Mouse (Mus musculus) ES-E14 (cell line): ENCODE data around the gene Sptb. TPM values are rescaled to one million over a fixed set of nuclear protein-coding genes. Genes with fewer than 3 reads are reported as not detected.

ENCODE experiments used
- DNase-seq: peaks from one replicate; pipeline ENCODE4 v3.0.0-alpha.2; 2013; ENCODE audit warnings: low read depth, low spot score
- H3K27ac ChIP-seq: 2 replicates; pipeline ENCODE4 v1.5.1; 2012; ENCODE audit warnings: low read depth, mild to moderate bottlenecking, low read length, moderate library complexity, mixed read lengths; ENCODE audit not compliant: poor library complexity, insufficient read depth, severe bottlenecking
- H3K36me3 ChIP-seq: 2 replicates; pipeline ENCODE4 v1.6.1; 2012; ENCODE audit warnings: mild to moderate bottlenecking, low read length, moderate library complexity, mixed read lengths; ENCODE audit not compliant: control insufficient read depth, poor library complexity, insufficient read depth, severe bottlenecking
- H3K4me1 ChIP-seq, 2 experiments: fragments of 150-350 bp in 1 of 2; sonication (generic) in 1 of 2; 2 replicates each; pipeline ENCODE4 v1.6.1; 2012; ENCODE audit warnings: low read length in 2 of 2, mild to moderate bottlenecking in 1 of 2, mixed read lengths in 1 of 2; ENCODE audit not compliant: control insufficient read depth in 2 of 2, insufficient read depth in 2 of 2, poor library complexity in 1 of 2
- H3K4me3 ChIP-seq, 2 experiments: fragments of 150-350 bp in 1 of 2; sonication (generic) in 1 of 2; 2 replicates each; pipeline ENCODE4 v1.5.1; 2012; ENCODE audit warnings: low read length in 2 of 2, low read depth in 1 of 2, mild to moderate bottlenecking in 1 of 2, mixed read lengths in 1 of 2; ENCODE audit not compliant: insufficient read depth in 1 of 2, poor library complexity in 1 of 2, severe bottlenecking in 1 of 2
- H3K9ac ChIP-seq: 2 replicates; pipeline ENCODE4 v1.6.1; 2012; ENCODE audit warnings: low read depth, mild to moderate bottlenecking, low read length, mixed read lengths; ENCODE audit not compliant: poor library complexity, insufficient read depth, severe bottlenecking
- H3K9me3 ChIP-seq: fragments of 150-350 bp; sonication (generic); 2 replicates; pipeline ENCODE4 v1.6.1; 2012; ENCODE audit warnings: low read depth, mild to moderate bottlenecking, low read length; ENCODE audit not compliant: control insufficient read depth, insufficient read depth
- CHD2 ChIP-seq: IDR thresholded peaks from 2 replicates; pipeline ENCODE4 v1.6.1; 2014; ENCODE audit warnings: mild to moderate bottlenecking, low read depth, low read length, inconsistent platforms
- HCFC1 ChIP-seq: IDR thresholded peaks from 2 replicates; pipeline ENCODE4 v1.6.1; 2012; ENCODE audit warnings: low read length, inconsistent platforms, borderline replicate concordance; ENCODE audit not compliant: insufficient read depth
- MAFK ChIP-seq: IDR thresholded peaks from 2 replicates; pipeline ENCODE4 v1.6.1; 2014; ENCODE audit warnings: mild to moderate bottlenecking, low read depth, low read length, inconsistent platforms; ENCODE audit not compliant: insufficient read depth
- ZC3H11A ChIP-seq: IDR thresholded peaks from 2 replicates; pipeline ENCODE4 v1.6.1; 2012; ENCODE audit warnings: low read depth, mild to moderate bottlenecking, inconsistent platforms, low read length, borderline replicate concordance
- ZNF384 ChIP-seq: IDR thresholded peaks from 2 replicates; pipeline ENCODE4 v1.6.1; 2012; ENCODE audit warnings: low read depth, low read length, inconsistent platforms
- in situ Hi-C, 2 experiments: fragments of 600-800 bp; cut with MboI; formaldehyde crosslinking; loops; one replicate each; pipeline ENCODE4 v1.15.1; 2025; ENCODE audit warnings: low sequenced_read_pairs in 2 of 2, inconsistent platforms in 1 of 2; ENCODE audit not compliant: unreplicated experiment in 2 of 2
- total RNA-seq: library from RNA; depleted of rRNA; stranded (reverse); fragments of 300-350 nt; gene quantifications from 2 replicates; pipeline ENCODE4 v1.2.3, GENCODE M21; 2012

Sptb gene
- total RNA-seq, 1 experiment: 3.6 TPM

GRCm38 (mm10) chr12:76554871-76555386 lies 155.4 kb downstream of the Sptb start:
- DNase-seq: no peak
- H3K9me3 ChIP-seq: no peaks in the 10 kb centered on the region
- in situ Hi-C loops: no loop called here
- peaks cover 2% of the 10 kb centered on the region; the same call in 1 of the 2 replicates for H3K36me3 ChIP-seq
- H3K4me3 ChIP-seq: no peak overlapping the region
- peaks cover 4 to 24% of the 10 kb centered on the region in 2 experiments; a peak in 3 of 4 replicates for H3K4me1 ChIP-seq
- no peak for TF ChIP-seq MAFK
- TF ChIP-seq CHD2: no peak
- TF ChIP-seq ZNF384: no peak
- no peak for TF ChIP-seq HCFC1
- TF ChIP-seq ZC3H11A: no peak
- no peak overlapping the region for H3K27ac ChIP-seq
- H3K9ac ChIP-seq: no peak overlapping the region

GRCm38 (mm10) chr12:76554392-76554791 lies 156.0 kb downstream of the Sptb start:
- no peak overlapping the region for H3K4me3 ChIP-seq
- peaks cover 2% of the 10 kb centered on the region; the same call in 1 of the 2 replicates for H3K36me3 ChIP-seq
- H3K27ac ChIP-seq: no peak overlapping the region
- H3K9me3 ChIP-seq: no peaks in the 10 kb centered on the region
- no peak overlapping the region for H3K9ac ChIP-seq
- no peak for TF ChIP-seq ZC3H11A
- no peak for TF ChIP-seq MAFK
- no peak for TF ChIP-seq ZNF384
- H3K4me1 ChIP-seq: peaks cover 4 to 29% of the 10 kb centered on the region in 2 experiments
- in situ Hi-C loops: no loop called here
- DNase-seq: no peak

DNA sequence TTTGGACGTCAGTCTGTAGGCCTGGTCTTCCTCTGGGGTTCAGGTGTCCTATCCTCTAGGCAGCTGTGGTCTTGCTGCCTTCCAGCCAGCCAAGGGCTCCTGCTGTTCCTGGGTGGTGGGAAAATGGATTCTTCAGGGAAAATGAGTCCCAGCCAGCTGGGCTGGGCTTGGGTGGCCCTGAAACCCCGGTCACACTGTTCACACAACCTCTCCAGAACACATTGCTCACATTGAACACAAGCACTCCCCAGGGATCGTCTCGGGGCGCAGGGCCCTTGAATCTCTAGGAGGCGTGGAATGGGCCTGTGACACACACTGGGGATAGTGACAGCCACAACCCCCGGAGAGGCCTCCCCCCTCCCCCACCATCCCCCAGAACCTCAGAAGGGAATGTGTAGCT lies 156.4 kb downstream of the Sptb start:
- Histone ChIP-seq H3K9me3 (no peaks in the 10 kb centered on the region), H3K36me3 (peaks cover under 1% of the 10 kb centered on the region; the same call in 1 of the 2 replicates), H3K27ac (no peak overlapping the region), H3K4me3 (no peak overlapping the region), H3K9ac (no peak overlapping the region), H3K4me1 (peaks cover 4 to 31% of the 10 kb centered on the region in 2 experiments)
- in situ Hi-C loops: no loop called here
- no peak for TF ChIP-seq CHD2
- no peak for TF ChIP-seq ZC3H11A
- TF ChIP-seq HCFC1: no peak
- DNase-seq: no peak

DNA sequence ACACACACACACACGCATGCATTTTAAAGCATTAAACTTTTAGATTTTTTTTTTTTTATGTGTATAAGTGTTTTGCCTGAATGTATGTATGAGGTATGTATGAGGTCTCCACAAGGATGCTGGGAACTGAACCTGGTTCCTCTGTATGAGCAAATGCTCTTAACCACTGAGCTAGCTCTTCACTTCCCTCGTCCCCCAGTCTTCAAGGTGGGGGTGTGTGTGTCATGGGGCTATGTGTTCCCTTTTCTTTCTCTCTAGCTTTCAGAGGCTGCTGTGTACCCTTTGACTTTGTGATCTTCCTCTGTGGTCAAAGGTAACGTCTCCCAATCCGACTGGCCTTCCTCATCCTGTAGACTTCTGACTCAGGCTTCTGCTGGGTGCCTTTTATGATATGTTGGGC lies 157.4 kb downstream of the Sptb start:
- TF ChIP-seq ZNF384 (no peak), CHD2 (no peak), HCFC1 (no peak), MAFK (no peak), ZC3H11A (no peak)
- H3K9ac ChIP-seq: no peak overlapping the region
- H3K36me3 ChIP-seq: no peaks in the 10 kb centered on the region
- DNase-seq: no peak
- no peaks in the 10 kb centered on the region for H3K9me3 ChIP-seq
- H3K4me3 ChIP-seq: no peak overlapping the region
- in situ Hi-C loops: no loop called here
- no peak overlapping the region for H3K27ac ChIP-seq
- peaks cover 10 to 38% of the 10 kb centered on the region in 2 experiments for H3K4me1 ChIP-seq

DNA sequence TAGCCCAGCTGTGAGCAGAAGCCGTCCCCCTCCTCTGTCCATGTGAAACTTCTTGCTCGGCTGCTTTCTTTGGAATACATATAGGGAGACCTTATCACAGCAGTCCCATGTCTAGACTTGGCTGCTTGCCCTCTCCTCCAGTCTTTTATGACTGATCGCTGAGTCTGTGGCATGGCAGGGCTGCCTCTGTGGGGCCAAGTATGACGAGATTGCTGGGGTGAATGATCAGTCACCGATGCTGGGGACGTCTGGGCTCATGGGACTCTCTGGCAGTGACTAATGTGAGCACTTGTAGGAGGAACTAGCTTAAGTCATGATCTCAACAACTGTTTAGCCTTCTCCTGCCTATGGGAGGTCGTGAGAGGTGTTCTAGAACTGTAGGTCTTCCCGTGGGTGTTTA lies 158.0 kb downstream of the Sptb start:
- no peak overlapping the region for H3K4me3 ChIP-seq
- DNase-seq: no peak
- H3K9me3 ChIP-seq: no peaks in the 10 kb centered on the region
- H3K9ac ChIP-seq: no peak overlapping the region
- no peak for TF ChIP-seq CHD2
- no peak for TF ChIP-seq ZNF384
- TF ChIP-seq HCFC1: no peak
- no peak for TF ChIP-seq MAFK
- peaks cover 8 to 39% of the 10 kb centered on the region in 2 experiments for H3K4me1 ChIP-seq
- no peak overlapping the region for H3K27ac ChIP-seq
- no peaks in the 10 kb centered on the region for H3K36me3 ChIP-seq
- in situ Hi-C loops: no loop called here
